Mouse (Mus musculus) NIH3T3 (cell line): ENCODE data around the gene Clpp.
A peak's percentile ranks its signal among the peaks of the same experiment; 100 is the strongest.

Experiments used
- DNase-seq: peaks from one replicate; pipeline ENCODE4 v3.0.0-alpha.2; 2012; ENCODE audit warnings: low read depth

Clpp gene

GRCm38 (mm10) chr17:57030931-57031660 lies 41.0 kb downstream of the Clpp start, which contains the start of gene Khsrp:
TSS of gene Khsrp (minus strand) at chr17:57031522.
- peak; percentile 52 for DNase-seq

- peak; percentile 100 for DNase-seq
Measured at GRCm38 (mm10) chr17:57031661-57032420, 41.7 kb downstream of the Clpp start.

- DNase-seq, result no peak
Measured at GRCm38 (mm10) chr17:57032854-57033253, 42.7 kb downstream of the Clpp start.

- no peak for DNase-seq
Measured at GRCm38 (mm10) chr17:57038978-57039377, 48.9 kb downstream of the Clpp start.

GRCm38 (mm10) chr17:57041554-57041953 lies 51.4 kb downstream of the Clpp start, which contains the start of gene Slc25a41:
TSS of gene Slc25a41 (minus strand) at chr17:57041654.
- no peak for DNase-seq
